Mouse (Mus musculus) thymus, adult 18-20 months (tissue): ENCODE measurements around the gene Aprt.

Experiments used
- DNase-seq, 2 experiments: peaks; one replicate each; pipeline ENCODE4 v3.0.0; 2022; ENCODE audit warnings: mixed read lengths in 2 of 2

Aprt gene

GRCm38 (mm10) chr8:122576648-122577022, at the start of gene Aprt:
Gene Aprt, minus strand, starts transcription at chr8:122576909.
- DNase-seq, result peak; percentile 91 to 95

GRCm38 (mm10) chr8:122625811-122626210, 49.1 kb upstream of the Aprt start:
- DNase-seq, result no peak

- no peak for DNase-seq
These were observed 47.9 kb upstream of the Aprt start for GRCm38 (mm10) chr8:122624653-122625052.

GRCm38 (mm10) chr8:122623844-122624642, 47.3 kb upstream of the Aprt start:
- no peak for DNase-seq

- DNase-seq, result no peak
These were observed 46.0 kb upstream of the Aprt start, which contains the start of gene Pabpn1l for GRCm38 (mm10) chr8:122622727-122623126. Gene Pabpn1l, minus strand, starts transcription at chr8:122622739.

GRCm38 (mm10) chr8:122620446-122620845, 43.7 kb upstream of the Aprt start:
- no peak for DNase-seq

- DNase-seq, result no peak
These were observed 42.1 kb upstream of the Aprt start for GRCm38 (mm10) chr8:122618660-122619378.

- peak; percentile 26 to 57 for DNase-seq
These were observed 41.3 kb upstream of the Aprt start for GRCm38 (mm10) chr8:122617947-122618546.

GRCm38 (mm10) chr8:122616181-122616905, 39.6 kb upstream of the Aprt start:
- DNase-seq, result no peak

- DNase-seq, result peak; percentile 91 to 93
These were observed 34.8 kb upstream of the Aprt start, which contains the start of the genes Galns and Trappc2l for GRCm38 (mm10) chr8:122611295-122612133. Gene Galns, minus strand, starts transcription at chr8:122611463. Gene Trappc2l, plus strand, starts transcription at chr8:122611640.

GRCm38 (mm10) chr8:122610612-122611277, 34.0 kb upstream of the Aprt start:
- no peak for DNase-seq

- DNase-seq, result no peak
These were observed 33.5 kb upstream of the Aprt start for GRCm38 (mm10) chr8:122610209-122610608.

GRCm38 (mm10) chr8:122606810-122607209, 30.1 kb upstream of the Aprt start:
- no peak for DNase-seq

GRCm38 (mm10) chr8:122605367-122605766, 28.7 kb upstream of the Aprt start:
- DNase-seq, result no peak

GRCm38 (mm10) chr8:122604640-122605039, 27.9 kb upstream of the Aprt start:
- DNase-seq, result no peak

GRCm38 (mm10) chr8:122600666-122601065, 24.0 kb upstream of the Aprt start:
- DNase-seq, result no peak

GRCm38 (mm10) chr8:122596031-122596430, 19.3 kb upstream of the Aprt start:
- DNase-seq, result no peak

- no peak for DNase-seq
These were observed 17.2 kb upstream of the Aprt start for GRCm38 (mm10) chr8:122593783-122594507.

- no peak for DNase-seq
These were observed 16.5 kb upstream of the Aprt start for GRCm38 (mm10) chr8:122593240-122593639.

GRCm38 (mm10) chr8:122586749-122587148, 10.0 kb upstream of the Aprt start:
- DNase-seq, result no peak

GRCm38 (mm10) chr8:122586171-122586570, 9.5 kb upstream of the Aprt start:
- no peak for DNase-seq
